Mouse (Mus musculus) gastrocnemius, postnatal 25 days (tissue): Measurements from ENCODE around the gene Wnt11. TPM values are rescaled to one million over a fixed set of nuclear protein-coding genes. Genes with fewer than 3 reads are reported as not detected.

Experiments
- DNase-seq: peaks from one replicate; pipeline ENCODE4 v3.0.0; 2022
- total RNA-seq, 2 experiments: library from RNA; stranded (reverse); gene quantifications; 1 replicate in 1 of 2; 2 replicates in 1 of 2; pipeline ENCODE4 v1.2.3; 2021

Gene Wnt11
- total RNA-seq, 2 experiments from 2014 or later = 5.7 to 6.6 TPM

- DNase-seq = no peak
Observed at GRCm38 (mm10) chr7:98828876-98829275, 6.0 kb upstream of the Wnt11 start.

GRCm38 (mm10) chr7:98831290-98831689 is 3.6 kb upstream of the Wnt11 start:
- DNase-seq = no peak

GRCm38 (mm10) chr7:98835519-98836441 is 868 bp downstream of the Wnt11 start:
- peak; percentile 43 for DNase-seq

- DNase-seq = peak; percentile 73
Observed at GRCm38 (mm10) chr7:98836646-98837045, 1.7 kb downstream of the Wnt11 start.

GRCm38 (mm10) chr7:98837901-98838300 is 3.0 kb downstream of the Wnt11 start:
- peak; percentile 82 for DNase-seq

GRCm38 (mm10) chr7:98838729-98839141 is 3.8 kb downstream of the Wnt11 start:
- no peak for DNase-seq

GRCm38 (mm10) chr7:98839312-98839711 is 4.4 kb downstream of the Wnt11 start:
- DNase-seq = no peak

GRCm38 (mm10) chr7:98840771-98841170 is 5.9 kb downstream of the Wnt11 start:
- no peak for DNase-seq

GRCm38 (mm10) chr7:98841802-98842201 is 6.9 kb downstream of the Wnt11 start:
- DNase-seq = peak; percentile 38

- no peak for DNase-seq
Observed at GRCm38 (mm10) chr7:98842997-98843396, 8.1 kb downstream of the Wnt11 start.

- DNase-seq = no peak
Observed at GRCm38 (mm10) chr7:98843649-98844048, 8.7 kb downstream of the Wnt11 start.

- DNase-seq = no peak
Observed at GRCm38 (mm10) chr7:98848899-98849640, 14.2 kb downstream of the Wnt11 start.

- no peak for DNase-seq
Observed at GRCm38 (mm10) chr7:98850388-98850787, 15.5 kb downstream of the Wnt11 start.

- no peak for DNase-seq
Observed at GRCm38 (mm10) chr7:98851220-98851619, 16.3 kb downstream of the Wnt11 start.

GRCm38 (mm10) chr7:98852950-98853650 is 18.2 kb downstream of the Wnt11 start:
- peak; percentile 65 for DNase-seq

- DNase-seq = peak; percentile 83
Observed at GRCm38 (mm10) chr7:98853806-98854205, 18.9 kb downstream of the Wnt11 start.

GRCm38 (mm10) chr7:98855388-98855787 is 20.5 kb downstream of the Wnt11 start:
- no peak for DNase-seq

- DNase-seq = no peak
Observed at GRCm38 (mm10) chr7:98856128-98856527, 21.2 kb downstream of the Wnt11 start.

GRCm38 (mm10) chr7:98857094-98857493 is 22.2 kb downstream of the Wnt11 start:
- no peak for DNase-seq

- DNase-seq = no peak
Observed at GRCm38 (mm10) chr7:98861002-98861401, 26.1 kb downstream of the Wnt11 start.

- DNase-seq = no peak
Observed at GRCm38 (mm10) chr7:98862994-98863393, 28.1 kb downstream of the Wnt11 start.

- peak; percentile 41 for DNase-seq
Observed at GRCm38 (mm10) chr7:98863969-98864718, 29.2 kb downstream of the Wnt11 start.
